Mouse (Mus musculus): Measurements from ENCODE around the gene Tmem147. TPM values are rescaled to one million over a fixed set of nuclear protein-coding genes. Genes with fewer than 3 reads are reported as not detected.

Gene Tmem147
- polyA plus RNA-seq (2014; fragmentation: Nextera tagmentation; extraction: Ambion mirVana), result 133 and 153 TPM in 2 replicates

DNA sequence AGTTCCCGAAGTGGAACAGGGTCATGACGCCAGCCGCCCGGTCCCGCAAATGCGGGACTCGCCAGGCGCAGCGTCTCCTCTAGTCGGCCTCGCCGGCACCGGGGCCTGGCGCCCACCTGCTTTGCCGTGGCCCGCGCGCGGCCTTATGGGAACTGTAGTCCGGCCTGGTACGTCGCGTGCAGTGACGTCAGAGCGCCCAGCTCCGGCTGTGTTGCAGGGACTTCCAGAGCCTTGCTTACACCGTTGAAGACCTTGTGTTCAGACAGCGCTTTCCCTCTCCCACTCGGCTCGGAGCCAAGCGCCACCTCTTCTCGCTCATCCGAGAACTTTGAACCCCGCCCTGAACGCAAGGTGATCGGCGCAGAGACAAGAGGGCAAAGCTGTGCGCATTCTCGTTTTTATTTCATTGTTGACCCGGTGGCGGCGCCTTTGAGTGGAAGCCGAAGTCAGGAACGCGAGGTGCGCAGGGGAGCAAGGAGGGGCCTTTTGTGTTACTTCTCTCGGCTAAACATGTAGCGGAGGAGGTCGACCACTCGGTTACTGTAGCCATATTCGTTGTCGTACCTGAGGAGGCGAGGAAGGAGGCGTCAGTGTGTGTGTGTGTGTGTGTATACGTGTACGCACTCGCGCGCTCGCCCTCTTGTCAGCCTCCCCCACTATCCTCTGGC is at the start of gene Tmem147:
Gene Tmem147 (minus strand): TSS at position 145 of the 668 bp plus-strand sequence.
- under 1% methylated on average over 60 of the region's 60 CpGs for WGBS
- H3K36me3 ChIP-seq (ENCODE audit: control insufficient read depth, insufficient read depth, low read length), result no peaks in the 10 kb centered on the region; the same call in 1 of the 2 replicates

GRCm38 (mm10) chr7:30777911-30778310 is 48.6 kb upstream of the Tmem147 start:
- DNase-seq (ENCODE audit: low spot score) (no peak), ATAC-seq (replicated peaks; ENCODE audit: low FRiP score) (no peak)
- Histone ChIP-seq H3K27me3 (ENCODE audit: control insufficient read depth, insufficient read depth, low read length) (no peaks in the 10 kb centered on the region), H3K4me3 (ENCODE audit: low read depth, low read length) (no peak overlapping the region), H3K9me3 (ENCODE audit: control insufficient read depth, low read length) (no peaks in the 10 kb centered on the region), H3K4me1 (replicated peaks; ENCODE audit: control insufficient read depth, insufficient read depth, low read length) (no peaks in the 10 kb centered on the region), H3K36me3 (ENCODE audit: control insufficient read depth, insufficient read depth, low read length) (no peaks in the 10 kb centered on the region), H3K9ac (ENCODE audit: low read length) (no peak overlapping the region), H3K4me2 (ENCODE audit: low read depth, low read length, severe bottlenecking) (no peak overlapping the region), H3K27ac (ENCODE audit: low read depth, low read length) (no peak overlapping the region)
- 86% methylated on average over 1 of the region's 1 CpGs for WGBS

More for the DNA sequence above, at the start of gene Tmem147:
- H3K9me3 ChIP-seq (ENCODE audit: control insufficient read depth, low read length), result no peaks in the 10 kb centered on the region
- peaks cover 8% of the 10 kb centered on the region for H3K4me1 ChIP-seq (replicated peaks; ENCODE audit: control insufficient read depth, insufficient read depth, low read length)
- DNase-seq (ENCODE audit: low spot score), result peak; percentile 96
- peak within 1 kb of the TSS; percentile 86 for H3K9ac ChIP-seq (ENCODE audit: low read length)
- peak within 1 kb of the TSS; percentile 75 for H3K4me3 ChIP-seq (ENCODE audit: low read depth, low read length)
- H3K4me2 ChIP-seq (ENCODE audit: low read depth, low read length, severe bottlenecking), result peak within 1 kb of the TSS; percentile 88
- ATAC-seq (replicated peaks; ENCODE audit: low FRiP score), result peak; percentile 96
- H3K27me3 ChIP-seq (ENCODE audit: control insufficient read depth, insufficient read depth, low read length), result no peaks in the 10 kb centered on the region
- peak within 1 kb of the TSS; percentile 87 for H3K27ac ChIP-seq (ENCODE audit: low read depth, low read length)

DNA sequence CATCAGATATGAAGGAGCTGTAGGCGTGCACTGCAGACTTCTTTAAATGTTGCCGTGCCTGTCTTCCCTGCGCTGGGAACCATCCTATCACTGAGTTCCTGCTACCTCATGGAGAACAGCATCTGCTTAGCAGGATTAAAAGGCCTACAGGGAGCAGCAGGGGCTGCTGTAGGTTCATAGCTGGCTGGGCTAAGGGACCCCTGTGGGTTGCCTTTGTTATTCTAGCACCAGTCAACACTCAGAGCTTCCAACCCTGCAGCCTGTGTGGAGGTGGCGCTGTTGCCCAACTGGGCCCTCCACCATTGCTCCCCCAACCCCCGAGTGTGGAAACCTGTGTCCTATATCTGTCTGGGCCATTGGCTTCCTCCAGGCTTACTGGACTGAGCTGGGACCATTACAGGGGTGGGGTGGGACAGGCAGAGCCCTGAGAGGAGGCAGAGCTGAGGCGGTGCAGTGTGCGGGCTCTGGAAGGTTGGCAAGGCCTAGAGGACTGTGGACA is 47.8 kb upstream of the Tmem147 start:
- no peak overlapping the region for H3K4me2 ChIP-seq (ENCODE audit: low read depth, low read length, severe bottlenecking)
- no peak overlapping the region for H3K27ac ChIP-seq (ENCODE audit: low read depth, low read length)
- ATAC-seq (replicated peaks; ENCODE audit: low FRiP score), result no peak
- H3K9me3 ChIP-seq (ENCODE audit: control insufficient read depth, low read length), result no peaks in the 10 kb centered on the region
- H3K36me3 ChIP-seq (ENCODE audit: control insufficient read depth, insufficient read depth, low read length), result no peaks in the 10 kb centered on the region
- no peak overlapping the region for H3K4me3 ChIP-seq (ENCODE audit: low read depth, low read length)
- no peak overlapping the region for H3K9ac ChIP-seq (ENCODE audit: low read length)
- no peaks in the 10 kb centered on the region for H3K4me1 ChIP-seq (replicated peaks; ENCODE audit: control insufficient read depth, insufficient read depth, low read length)
- WGBS, result 40% methylated on average over 7 of the region's 7 CpGs
- no peaks in the 10 kb centered on the region for H3K27me3 ChIP-seq (ENCODE audit: control insufficient read depth, insufficient read depth, low read length)
- no peak for DNase-seq (ENCODE audit: low spot score)

DNA sequence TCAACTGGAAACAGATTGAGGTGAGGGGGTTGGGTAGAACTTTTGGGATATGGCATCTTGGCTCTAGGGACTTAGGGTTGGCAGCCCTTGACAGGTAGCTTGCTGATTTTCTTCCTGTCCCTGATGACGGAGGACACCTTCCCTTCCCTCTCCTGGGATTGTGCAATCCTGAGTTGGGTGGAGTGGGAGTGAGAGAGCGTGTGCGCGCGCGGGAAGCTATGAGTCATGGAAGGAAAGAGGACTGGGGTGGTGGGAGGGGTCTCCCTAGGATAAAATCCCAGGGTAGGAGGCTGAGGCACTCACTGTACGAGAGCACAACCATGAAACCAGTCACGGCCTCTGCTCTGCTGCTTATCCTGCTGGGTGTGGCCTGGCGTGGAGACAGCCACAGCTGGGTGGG is 46.8 kb upstream of the Tmem147 start:
- H3K9ac ChIP-seq (ENCODE audit: low read length), result no peak overlapping the region
- whole genome bisulfite sequencing, result 95% methylated on average over 9 of the region's 9 CpGs
- no peaks in the 10 kb centered on the region for H3K27me3 ChIP-seq (ENCODE audit: control insufficient read depth, insufficient read depth, low read length)
- H3K9me3 ChIP-seq (ENCODE audit: control insufficient read depth, low read length), result peaks cover 2% of the 10 kb centered on the region; the same call in 1 of the 2 replicates
- no peaks in the 10 kb centered on the region for H3K4me1 ChIP-seq (replicated peaks; ENCODE audit: control insufficient read depth, insufficient read depth, low read length)
- H3K27ac ChIP-seq (ENCODE audit: low read depth, low read length), result no peak overlapping the region
- no peak for DNase-seq (ENCODE audit: low spot score)
- H3K4me3 ChIP-seq (ENCODE audit: low read depth, low read length), result no peak overlapping the region
- no peak for ATAC-seq (replicated peaks; ENCODE audit: low FRiP score)
- H3K36me3 ChIP-seq (ENCODE audit: control insufficient read depth, insufficient read depth, low read length), result no peaks in the 10 kb centered on the region
- no peak overlapping the region for H3K4me2 ChIP-seq (ENCODE audit: low read depth, low read length, severe bottlenecking)

DNA sequence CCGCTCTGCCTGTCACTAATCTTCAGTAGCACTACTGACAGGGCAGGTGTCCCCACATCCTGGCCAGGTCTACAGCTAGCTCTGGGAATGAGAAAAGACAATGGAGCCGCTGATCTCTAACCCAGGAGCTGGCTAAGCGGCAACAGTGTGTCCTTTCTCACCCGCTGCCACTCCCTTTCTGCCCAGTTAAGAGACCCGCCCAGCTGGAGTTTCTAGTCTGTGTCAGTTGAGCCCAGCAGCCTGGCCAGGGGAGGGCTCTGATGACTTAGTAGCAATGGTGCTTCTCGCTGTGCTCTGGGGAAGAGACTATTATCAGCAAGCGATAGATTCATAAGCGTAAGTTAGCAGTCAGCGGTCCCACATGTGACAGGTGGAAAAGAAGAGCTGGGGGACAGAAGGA is 39.9 kb upstream of the Tmem147 start:
- no peak for ATAC-seq (replicated peaks; ENCODE audit: low FRiP score)
- 34% methylated on average over 9 of the region's 9 CpGs for WGBS
- no peak overlapping the region for H3K9ac ChIP-seq (ENCODE audit: low read length)

GRCm38 (mm10) chr7:30766408-30766807 is 37.1 kb upstream of the Tmem147 start:
- H3K27me3 ChIP-seq (ENCODE audit: control insufficient read depth, insufficient read depth, low read length), result no peaks in the 10 kb centered on the region
- ATAC-seq (replicated peaks; ENCODE audit: low FRiP score), result no peak
- no peak for DNase-seq (ENCODE audit: low spot score)
- WGBS, result 94% methylated on average over 4 of the region's 4 CpGs
- no peak overlapping the region for H3K4me2 ChIP-seq (ENCODE audit: low read depth, low read length, severe bottlenecking)
- no peaks in the 10 kb centered on the region for H3K4me1 ChIP-seq (replicated peaks; ENCODE audit: control insufficient read depth, insufficient read depth, low read length)
- H3K27ac ChIP-seq (ENCODE audit: low read depth, low read length), result no peak overlapping the region
- H3K9ac ChIP-seq (ENCODE audit: low read length), result no peak overlapping the region
- H3K4me3 ChIP-seq (ENCODE audit: low read depth, low read length), result no peak overlapping the region
- H3K36me3 ChIP-seq (ENCODE audit: control insufficient read depth, insufficient read depth, low read length), result no peaks in the 10 kb centered on the region
- no peaks in the 10 kb centered on the region for H3K9me3 ChIP-seq (ENCODE audit: control insufficient read depth, low read length)

More for the DNA sequence above, 39.9 kb upstream of the Tmem147 start:
- no peak for DNase-seq (ENCODE audit: low spot score)
- no peak overlapping the region for H3K4me3 ChIP-seq (ENCODE audit: low read depth, low read length)
- no peaks in the 10 kb centered on the region for H3K36me3 ChIP-seq (ENCODE audit: control insufficient read depth, insufficient read depth, low read length)
- H3K4me2 ChIP-seq (ENCODE audit: low read depth, low read length, severe bottlenecking), result no peak overlapping the region
- peaks cover 2% of the 10 kb centered on the region; the same call in 1 of the 2 replicates for H3K9me3 ChIP-seq (ENCODE audit: control insufficient read depth, low read length)
- H3K4me1 ChIP-seq (replicated peaks; ENCODE audit: control insufficient read depth, insufficient read depth, low read length), result no peaks in the 10 kb centered on the region
- H3K27ac ChIP-seq (ENCODE audit: low read depth, low read length), result no peak overlapping the region
- no peaks in the 10 kb centered on the region for H3K27me3 ChIP-seq (ENCODE audit: control insufficient read depth, insufficient read depth, low read length)

DNA sequence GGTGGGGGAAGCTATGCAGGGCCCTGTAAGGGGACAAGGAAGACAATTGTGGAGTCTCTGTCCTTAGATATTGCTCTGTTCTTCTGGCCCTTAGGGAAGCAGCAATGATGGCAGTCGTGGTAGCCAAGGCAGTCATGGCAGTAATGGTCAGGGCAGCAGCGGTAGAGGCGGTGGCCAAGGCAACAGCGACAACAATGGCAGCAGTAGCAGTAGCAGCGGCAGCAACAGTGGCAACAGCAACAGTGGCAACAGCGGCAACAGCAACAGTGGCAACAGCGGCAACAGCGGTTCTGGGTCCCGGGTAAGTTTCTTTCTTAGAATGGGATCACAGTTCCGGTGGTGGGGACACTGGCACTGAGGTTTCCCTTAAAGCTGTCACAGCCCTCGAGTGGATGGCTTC is 35.8 kb upstream of the Tmem147 start:
- H3K9me3 ChIP-seq (ENCODE audit: control insufficient read depth, low read length), result no peaks in the 10 kb centered on the region
- no peak overlapping the region for H3K9ac ChIP-seq (ENCODE audit: low read length)
- H3K4me2 ChIP-seq (ENCODE audit: low read depth, low read length, severe bottlenecking), result no peak overlapping the region
- ATAC-seq (replicated peaks; ENCODE audit: low FRiP score) (no peak), DNase-seq (ENCODE audit: low spot score) (peak; percentile 58)
- no peaks in the 10 kb centered on the region for H3K36me3 ChIP-seq (ENCODE audit: control insufficient read depth, insufficient read depth, low read length)
- no peak overlapping the region for H3K4me3 ChIP-seq (ENCODE audit: low read depth, low read length)
- H3K27ac ChIP-seq (ENCODE audit: low read depth, low read length), result no peak overlapping the region
- H3K4me1 ChIP-seq (replicated peaks; ENCODE audit: control insufficient read depth, insufficient read depth, low read length), result no peaks in the 10 kb centered on the region
- 44% methylated on average over 11 of the region's 11 CpGs for WGBS
- no peaks in the 10 kb centered on the region for H3K27me3 ChIP-seq (ENCODE audit: control insufficient read depth, insufficient read depth, low read length)

DNA sequence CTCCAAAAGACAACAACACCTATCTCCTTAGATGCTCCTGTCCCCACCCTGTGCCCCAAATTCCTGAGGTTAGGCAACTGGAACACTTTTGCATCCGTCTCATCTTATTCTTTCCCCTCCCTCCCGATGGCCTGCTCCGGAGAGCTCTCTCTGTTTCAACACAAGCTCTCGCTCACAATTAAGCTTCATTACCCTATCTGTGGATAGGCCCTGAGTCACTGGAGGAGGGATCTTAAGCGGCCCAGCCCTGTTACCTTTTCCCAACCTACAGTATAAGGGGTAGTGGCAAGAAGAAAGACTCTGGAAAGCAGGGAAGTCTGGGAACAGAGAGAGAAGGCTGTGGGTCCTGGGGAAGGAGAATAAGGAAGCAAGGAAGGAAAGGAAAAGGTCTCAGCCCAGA is 34.1 kb upstream of the Tmem147 start, which contains the start of gene Dmkn:
Gene Dmkn (plus strand): TSS at position 301 of the 400 bp plus-strand sequence.
- ATAC-seq (replicated peaks; ENCODE audit: low FRiP score) (no peak), DNase-seq (ENCODE audit: low spot score) (no peak)
- no peak within 1 kb of the TSS for H3K4me3 ChIP-seq (ENCODE audit: low read depth, low read length)
- H3K4me2 ChIP-seq (ENCODE audit: low read depth, low read length, severe bottlenecking), result no peak within 1 kb of the TSS
- no peaks in the 10 kb centered on the region for H3K36me3 ChIP-seq (ENCODE audit: control insufficient read depth, insufficient read depth, low read length)
- H3K27me3 ChIP-seq (ENCODE audit: control insufficient read depth, insufficient read depth, low read length), result no peaks in the 10 kb centered on the region
- H3K4me1 ChIP-seq (replicated peaks; ENCODE audit: control insufficient read depth, insufficient read depth, low read length), result no peaks in the 10 kb centered on the region
- H3K27ac ChIP-seq (ENCODE audit: low read depth, low read length), result no peak within 1 kb of the TSS
- 44% methylated on average over 5 of the region's 5 CpGs for WGBS
- no peak within 1 kb of the TSS for H3K9ac ChIP-seq (ENCODE audit: low read length)
- no peaks in the 10 kb centered on the region for H3K9me3 ChIP-seq (ENCODE audit: control insufficient read depth, low read length)

All from forebrain, embryonic 11.5 days (tissue).